Comparison of ENCODE assay signal across 31 mouse cellular contexts in genomic region chr10:70982156-70982555, GRCm38 (mm10).
"Had no signal": no experiment of that assay in that cellular context is flagged by ENCODE, and none has a peak within 500 bp of the region (broad histone marks: within the 10 kb centered on the region; RNA-seq: fewer than 3 reads in every experiment).

No protein-coding gene starts in this region.

- DNase-seq: left cerebral cortex, postnatal 4 days; liver; liver, embryonic 13.5 days; liver, postnatal 0 days; lung, adult 18-20 months; lung, adult 2 months; lung, embryonic 14.5 days; lung, postnatal 10 days; lung, postnatal 14 days; lung, postnatal 36 days; lung, postnatal 4 days had no signal

- H3K4me3 ChIP-seq: limb, embryonic 10.5 days; limb, embryonic 12.5 days; limb, embryonic 13.5 days; limb, embryonic 15.5 days; liver, embryonic 12.5 days; liver, embryonic 13.5 days; liver, embryonic 15.5 days; lung, embryonic 15.5 days; megakaryocyte, embryonic 14.5 days; midbrain, embryonic 10.5 days; midbrain, embryonic 12.5 days; midbrain, embryonic 13.5 days; midbrain, embryonic 15.5 days; myocyte; neural tube, embryonic 12.5 days; neural tube, embryonic 13.5 days had no signal

- H3K4me1 ChIP-seq: liver, embryonic 12.5 days; liver, embryonic 13.5 days; liver, embryonic 15.5 days; megakaryocyte, embryonic 14.5 days; midbrain, embryonic 10.5 days; midbrain, embryonic 12.5 days; midbrain, embryonic 15.5 days; neural tube, embryonic 12.5 days had no signal

- H3K27me3 ChIP-seq: limb, embryonic 12.5 days; limb, embryonic 13.5 days; limb, embryonic 15.5 days; liver, embryonic 12.5 days; liver, embryonic 13.5 days; liver, embryonic 15.5 days; lung, embryonic 15.5 days; megakaryocyte, embryonic 14.5 days; midbrain, embryonic 12.5 days; midbrain, embryonic 13.5 days; midbrain, embryonic 15.5 days; neural tube, embryonic 12.5 days; neural tube, embryonic 13.5 days had no signal

- H3K9ac ChIP-seq: limb, embryonic 12.5 days; limb, embryonic 13.5 days; limb, embryonic 15.5 days; liver, embryonic 12.5 days; liver, embryonic 13.5 days; liver, embryonic 14.5 days; liver, embryonic 15.5 days; liver, postnatal 0 days; lung, embryonic 14.5 days; lung, embryonic 15.5 days; midbrain, embryonic 12.5 days; midbrain, embryonic 13.5 days; midbrain, embryonic 15.5 days; neural tube, embryonic 12.5 days; neural tube, embryonic 13.5 days had no signal

- H3K4me2 ChIP-seq: limb, embryonic 12.5 days; limb, embryonic 13.5 days; limb, embryonic 15.5 days; liver, embryonic 11.5 days; liver, embryonic 12.5 days; liver, embryonic 13.5 days; liver, embryonic 15.5 days; lung, embryonic 14.5 days; lung, embryonic 15.5 days; midbrain, embryonic 12.5 days; midbrain, embryonic 13.5 days; midbrain, embryonic 15.5 days; neural tube, embryonic 12.5 days; neural tube, embryonic 13.5 days had no signal

- H3K36me3 ChIP-seq: limb, embryonic 10.5 days; limb, embryonic 12.5 days; limb, embryonic 13.5 days; limb, embryonic 15.5 days; liver, embryonic 12.5 days; liver, embryonic 13.5 days; liver, embryonic 15.5 days; lung, embryonic 15.5 days; midbrain, embryonic 10.5 days; midbrain, embryonic 12.5 days; midbrain, embryonic 13.5 days; midbrain, embryonic 15.5 days; neural tube, embryonic 12.5 days; neural tube, embryonic 13.5 days had no signal

- H3K27ac ChIP-seq: liver, embryonic 12.5 days; liver, embryonic 13.5 days; liver, embryonic 14.5 days; liver, embryonic 15.5 days; lung, embryonic 15.5 days; macrophage; midbrain, embryonic 10.5 days; midbrain, embryonic 12.5 days; midbrain, embryonic 13.5 days; midbrain, embryonic 15.5 days; neural tube, embryonic 12.5 days; neural tube, embryonic 13.5 days had no signal

- ATAC-seq: liver, embryonic 12.5 days; liver, postnatal 0 days; lung, postnatal 0 days; midbrain, embryonic 13.5 days; midbrain, embryonic 15.5 days; midbrain, embryonic 16.5 days had no signal

- H3K9me3 ChIP-seq: limb, embryonic 10.5 days; limb, embryonic 12.5 days; limb, embryonic 13.5 days; limb, embryonic 15.5 days; liver, embryonic 12.5 days; liver, embryonic 15.5 days; lung, embryonic 15.5 days; midbrain, embryonic 10.5 days; midbrain, embryonic 12.5 days; midbrain, embryonic 13.5 days; midbrain, embryonic 15.5 days; neural tube, embryonic 12.5 days; neural tube, embryonic 13.5 days had no signal
